ENCODE assay signal across 20 mouse cellular contexts in the genomic region with DNA sequence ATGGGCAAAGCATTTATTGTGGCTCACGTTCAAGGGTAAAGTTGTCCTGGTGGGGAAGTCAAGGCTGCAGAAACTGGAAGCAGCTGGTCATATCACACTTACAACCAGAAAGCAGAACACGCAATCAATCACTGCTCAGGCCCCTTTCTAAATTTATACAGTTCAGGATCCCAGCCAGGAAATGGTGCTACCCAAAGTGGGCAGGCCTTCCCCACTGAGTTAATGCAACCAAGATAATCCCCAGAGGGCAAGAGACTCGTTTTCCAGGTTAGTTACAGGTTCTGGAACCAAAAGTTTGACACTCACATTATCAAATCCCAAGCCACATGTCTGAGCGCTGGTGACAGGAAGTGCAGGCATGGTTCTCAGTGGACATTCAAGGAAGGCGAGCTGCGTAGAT. TPM values are rescaled to one million over a fixed set of nuclear protein-coding genes. Genes with fewer than 3 reads are reported as not detected.
DNase-seq lines count a peak whose midpoint lies in the region; ATAC-seq and TF ChIP-seq lines count a peak whose summit lies in the region.
"Had no signal": no experiment of that assay in that cellular context is flagged by ENCODE, and none has a peak within 500 bp of the region (broad histone marks: within the 10 kb centered on the region; RNA-seq: fewer than 3 reads in every experiment).

No protein-coding gene starts in this region.

- 42% methylated on average over 6 of the region's 6 CpGs for WGBS in heart, postnatal 0 days
- 60% methylated on average over 6 of the region's 6 CpGs for WGBS in heart, embryonic 11.5 days (ENCODE audit: insufficient replicate concordance)

- H3K36me3 ChIP-seq in heart, postnatal 0 days (replicated peaks; ENCODE audit: control insufficient read depth, insufficient read depth, low read length): no peaks in the 10 kb centered on the region
- H3K36me3 ChIP-seq in heart, embryonic 11.5 days (ENCODE audit: control insufficient read depth, insufficient read depth, low read length): no peaks in the 10 kb centered on the region
- H3K36me3 ChIP-seq: embryonic facial prominence, embryonic 12.5 days; forebrain, embryonic 15.5 days; heart, embryonic 13.5 days; hindbrain, embryonic 13.5 days; kidney, embryonic 15.5 days had no signal

- H3K27me3 ChIP-seq in heart, postnatal 0 days (ENCODE audit: control insufficient read depth, insufficient read depth, low read length): peaks cover 19% of the 10 kb centered on the region
- peaks cover 26% of the 10 kb centered on the region for H3K27me3 ChIP-seq in heart, embryonic 11.5 days (ENCODE audit: control insufficient read depth, insufficient read depth, low read length)

- no peak for TF ChIP-seq CTCF in heart, postnatal 0 days (IDR thresholded peaks at IDR 0.05; ENCODE audit: low read depth)
- TF ChIP-seq CTCF in bone marrow macrophage, adult 2 months (IDR thresholded peaks at IDR 0.05; ENCODE audit: low read depth, low read length): no peak

- no peak for ATAC-seq in heart, postnatal 0 days (ENCODE audit: insufficient read depth, low read depth)
- ATAC-seq in heart, embryonic 11.5 days (replicated peaks; ENCODE audit: insufficient number of reproducible peaks, low FRiP score, low TSS enrichment): no peak
- ATAC-seq in hematopoietic stem cell, adult 5-6 weeks (replicated peaks in 1 of 2; ENCODE audit: insufficient read depth in 1 of 2, low FRiP score in 2 of 2, low TSS enrichment in 1 of 2, low read depth in 1 of 2, poor library complexity in 2 of 2, severe bottlenecking in 2 of 2): peak; percentile 7 to 18; a peak in 1 of 4 replicates
- ATAC-seq: forebrain, embryonic 15.5 days; intestine, embryonic 16.5 days had no signal

- H3K9me3 ChIP-seq in heart, postnatal 0 days (replicated peaks; ENCODE audit: control insufficient read depth, low read length): no peaks in the 10 kb centered on the region
- H3K9me3 ChIP-seq in heart, embryonic 11.5 days (replicated peaks; ENCODE audit: control insufficient read depth, low read length): no peaks in the 10 kb centered on the region
- H3K9me3 ChIP-seq: embryonic facial prominence, embryonic 12.5 days; forebrain, embryonic 15.5 days; heart, embryonic 13.5 days; hindbrain, embryonic 13.5 days; kidney, embryonic 15.5 days had no signal

- H3K9ac ChIP-seq in heart, postnatal 0 days (replicated peaks; ENCODE audit: low read depth, low read length): no peak overlapping the region
- H3K9ac ChIP-seq in heart, embryonic 11.5 days (ENCODE audit: low read depth, low read length): no peak overlapping the region
- H3K9ac ChIP-seq: embryonic facial prominence, embryonic 12.5 days; forebrain, embryonic 15.5 days; heart, embryonic 13.5 days; hindbrain, embryonic 13.5 days; kidney, embryonic 15.5 days had no signal

- H3K4me3 ChIP-seq in heart, postnatal 0 days (ENCODE audit: low read depth, low read length): no peak overlapping the region
- no peak overlapping the region for H3K4me3 ChIP-seq in heart, embryonic 11.5 days (ENCODE audit: low read depth, low read length)
- H3K4me3 ChIP-seq in bone marrow macrophage, adult 2 months (ENCODE audit: insufficient read depth, low read length): no peak overlapping the region
- H3K4me3 ChIP-seq: embryonic facial prominence, embryonic 12.5 days; forebrain, embryonic 15.5 days; heart, embryonic 13.5 days; hindbrain, embryonic 13.5 days; kidney, embryonic 15.5 days had no signal

- H3K27ac ChIP-seq in heart, postnatal 0 days (ENCODE audit: low read depth): no peak overlapping the region
- no peak overlapping the region for H3K27ac ChIP-seq in heart, embryonic 11.5 days (ENCODE audit: low read depth, low read length)
- peak overlapping the region; percentile 68 for H3K27ac ChIP-seq in bone marrow macrophage, adult 2 months (ENCODE audit: insufficient read depth, low read depth, low read length)
- H3K27ac ChIP-seq: embryonic facial prominence, embryonic 12.5 days; forebrain, embryonic 15.5 days; heart, embryonic 13.5 days; hindbrain, embryonic 13.5 days; kidney, embryonic 15.5 days had no signal

- peak; percentile 93 for DNase-seq in heart, adult 11 months
- DNase-seq in heart, adult 9 months (ENCODE audit: low spot score in 2 of 2): no peak
- peak; percentile 6 for DNase-seq in heart, postnatal 0 days (ENCODE audit: low spot score)
- DNase-seq in spleen, adult 18-20 months: no peak
- DNase-seq: adrenal gland, adult 2 months; adrenal gland, postnatal 25 days; cerebellum, adult 2 months; cerebellum, postnatal 14 days; gastrocnemius, postnatal 25 days; heart, postnatal 4 days; kidney, adult 2 months had no signal

- TF ChIP-seq EP300 in heart, postnatal 0 days (IDR thresholded peaks at IDR 0.05; ENCODE audit: low read depth): no peak

- H3K4me1 ChIP-seq in heart, postnatal 0 days (ENCODE audit: control insufficient read depth, insufficient read depth): peaks cover 18% of the 10 kb centered on the region
- H3K4me1 ChIP-seq in heart, embryonic 11.5 days (ENCODE audit: control insufficient read depth, insufficient read depth, low read length): peaks cover 11% of the 10 kb centered on the region
- H3K4me1 ChIP-seq in bone marrow macrophage, adult 2 months (ENCODE audit: control insufficient read depth, insufficient read depth, low read length): peaks cover 45% of the 10 kb centered on the region

- TF ChIP-seq POLR2A in bone marrow macrophage, adult 2 months (IDR thresholded peaks at IDR 0.05; ENCODE audit: borderline replicate concordance, low read depth, low read length): no peak

- no peak overlapping the region for H3K4me2 ChIP-seq in heart, postnatal 0 days (ENCODE audit: low read depth, low read length)
- no peak overlapping the region for H3K4me2 ChIP-seq in heart, embryonic 11.5 days
- H3K4me2 ChIP-seq: embryonic facial prominence, embryonic 12.5 days; forebrain, embryonic 15.5 days; heart, embryonic 13.5 days; hindbrain, embryonic 13.5 days; kidney, embryonic 15.5 days had no signal

RNA-seq across cellular contexts. Expression of a gene that starts 5.2 kb away (rescaled TPM):
- total RNA-seq in heart, postnatal 0 days (2014; rRNA removed; ENCODE audit: low replicate concordance): not detected in 2 replicates
- polyA plus RNA-seq in heart, postnatal 0 days (2015; fragmentation: Nextera tagmentation; extraction: Ambion mirVana): 0.51 and 0.87 TPM in 2 replicates
- 0.55 TPM in 1 of 2 replicates, not detected in the other for polyA plus RNA-seq in heart, embryonic 11.5 days (2014; fragmentation: Nextera tagmentation; extraction: Ambion mirVana)
- 12.2 and 12.6 TPM in 2 replicates for polyA plus RNA-seq in bone marrow macrophage, adult 2 months (2012; ENCODE audit: insufficient read depth, insufficient read length, missing spikeins)
- total RNA-seq in hematopoietic stem cell, adult 5-6 weeks (2017): not detected in 2 replicates
- total RNA-seq: adrenal gland, postnatal 25 days had no signal

RNA-seq across cellular contexts. Expression of a gene that starts 9.4 kb away (rescaled TPM):
- 141 and 171 TPM in 2 replicates for total RNA-seq in heart, postnatal 0 days (2014; rRNA removed; ENCODE audit: low replicate concordance)
- polyA plus RNA-seq in heart, postnatal 0 days (2015; fragmentation: Nextera tagmentation; extraction: Ambion mirVana): 175 and 190 TPM in 2 replicates
- polyA plus RNA-seq in heart, embryonic 11.5 days (2014; fragmentation: Nextera tagmentation; extraction: Ambion mirVana): 105 and 113 TPM in 2 replicates
- polyA plus RNA-seq in bone marrow macrophage, adult 2 months (2012; ENCODE audit: insufficient read depth, insufficient read length, missing spikeins): 49.1 and 52.0 TPM in 2 replicates
- 9.6 and 14.9 TPM in 2 replicates for total RNA-seq in hematopoietic stem cell, adult 5-6 weeks (2017)

RNA-seq across cellular contexts. Expression of a gene that starts 9.5 kb away (rescaled TPM):
- total RNA-seq in heart, postnatal 0 days (2014; rRNA removed; ENCODE audit: low replicate concordance): 9.9 and 12.0 TPM in 2 replicates
- polyA plus RNA-seq in heart, postnatal 0 days (2015; fragmentation: Nextera tagmentation; extraction: Ambion mirVana): 42.1 and 48.0 TPM in 2 replicates
- 87.5 and 90.0 TPM in 2 replicates for polyA plus RNA-seq in heart, embryonic 11.5 days (2014; fragmentation: Nextera tagmentation; extraction: Ambion mirVana)
- polyA plus RNA-seq in bone marrow macrophage, adult 2 months (2012; ENCODE audit: insufficient read depth, insufficient read length, missing spikeins): 52.3 and 64.4 TPM in 2 replicates
- total RNA-seq in hematopoietic stem cell, adult 5-6 weeks (2017): 41.9 and 45.2 TPM in 2 replicates

Comparison
In these comparisons a context has a peak if more than half of its experiments do, and no peak if none do; other contexts are left out.
1. DNase-seq: peak in heart, adult 11 months (single experiment) and heart, postnatal 0 days (single experiment); none in heart, adult 9 months (0 of 2) and spleen, adult 18-20 months (0 of 2).
2. ATAC-seq: peak in hematopoietic stem cell, adult 5-6 weeks (2 of 2); none in heart, postnatal 0 days (single experiment) and heart, embryonic 11.5 days (single experiment).